Mouse (Mus musculus): ENCODE measurements around the gene Gm11492. TPM values are rescaled to one million over a fixed set of nuclear protein-coding genes. Genes with fewer than 3 reads are reported as not detected.

Gm11492 gene
- not detected in 2 replicates for polyA plus RNA-seq (2014; fragmentation: Nextera tagmentation; extraction: Ambion mirVana)

- WGBS: 81% methylated on average over 3 of the region's 3 CpGs
- Histone ChIP-seq H3K4me2 (ENCODE audit: low read depth, severe bottlenecking) (no peak within 1 kb of the TSS), H3K27ac (replicated peaks; ENCODE audit: low read depth, low read length) (no peak within 1 kb of the TSS), H3K4me3 (ENCODE audit: low read depth, low read length) (no peak within 1 kb of the TSS), H3K36me3 (ENCODE audit: control insufficient read depth, insufficient read depth, low read length) (no peaks in the 10 kb centered on the region), H3K9me3 (ENCODE audit: control insufficient read depth, low read length) (no peaks in the 10 kb centered on the region), H3K9ac (ENCODE audit: low read length) (no peak within 1 kb of the TSS), H3K27me3 (ENCODE audit: control insufficient read depth, insufficient read depth, low read length) (no peaks in the 10 kb centered on the region), H3K4me1 (ENCODE audit: control insufficient read depth, insufficient read depth, low read length) (no peaks in the 10 kb centered on the region)
- DNase-seq (ENCODE audit: low spot score) (no peak), ATAC-seq (ENCODE audit: insufficient number of reproducible peaks, low FRiP score, low TSS enrichment, low read depth) (no peak)
These were observed at the start of gene Gm11492 for GRCm38 (mm10) chr11:87566501-87566900. TSS of gene Gm11492 (plus strand) at chr11:87566653.

GRCm38 (mm10) chr11:87519260-87519659, 47.2 kb upstream of the Gm11492 start:
- DNase-seq (ENCODE audit: low spot score): peak; percentile 34
- Histone ChIP-seq H3K9ac (ENCODE audit: low read length) (no peak overlapping the region), H3K4me2 (ENCODE audit: low read depth, severe bottlenecking) (no peak overlapping the region), H3K27me3 (ENCODE audit: control insufficient read depth, insufficient read depth, low read length) (no peaks in the 10 kb centered on the region), H3K27ac (replicated peaks; ENCODE audit: low read depth, low read length) (no peak overlapping the region), H3K4me1 (ENCODE audit: control insufficient read depth, insufficient read depth, low read length) (no peaks in the 10 kb centered on the region), H3K36me3 (ENCODE audit: control insufficient read depth, insufficient read depth, low read length) (no peaks in the 10 kb centered on the region), H3K9me3 (ENCODE audit: control insufficient read depth, low read length) (no peaks in the 10 kb centered on the region), H3K4me3 (ENCODE audit: low read depth, low read length) (no peak overlapping the region)
- ATAC-seq (ENCODE audit: insufficient number of reproducible peaks, low FRiP score, low TSS enrichment, low read depth): no peak
- WGBS: 10% methylated on average over 2 of the region's 2 CpGs

- Histone ChIP-seq H3K27me3 (ENCODE audit: control insufficient read depth, insufficient read depth, low read length) (no peaks in the 10 kb centered on the region), H3K4me3 (ENCODE audit: low read depth, low read length) (no peak overlapping the region), H3K36me3 (ENCODE audit: control insufficient read depth, insufficient read depth, low read length) (no peaks in the 10 kb centered on the region), H3K4me1 (ENCODE audit: control insufficient read depth, insufficient read depth, low read length) (no peaks in the 10 kb centered on the region), H3K27ac (replicated peaks; ENCODE audit: low read depth, low read length) (no peak overlapping the region), H3K9me3 (ENCODE audit: control insufficient read depth, low read length) (no peaks in the 10 kb centered on the region), H3K9ac (ENCODE audit: low read length) (no peak overlapping the region), H3K4me2 (ENCODE audit: low read depth, severe bottlenecking) (no peak overlapping the region)
- no peak for DNase-seq (ENCODE audit: low spot score)
- ATAC-seq (ENCODE audit: insufficient number of reproducible peaks, low FRiP score, low TSS enrichment, low read depth): no peak
- 77% methylated on average over 5 of the region's 5 CpGs for WGBS
These were observed 43.0 kb upstream of the Gm11492 start for GRCm38 (mm10) chr11:87523466-87523865.

GRCm38 (mm10) chr11:87523967-87524366, 42.5 kb upstream of the Gm11492 start:
- H3K9ac ChIP-seq (ENCODE audit: low read length): no peak overlapping the region

GRCm38 (mm10) chr11:87524780-87525179, 41.7 kb upstream of the Gm11492 start:
- Histone ChIP-seq H3K4me3 (ENCODE audit: low read depth, low read length) (no peak overlapping the region), H3K36me3 (ENCODE audit: control insufficient read depth, insufficient read depth, low read length) (no peaks in the 10 kb centered on the region), H3K4me1 (ENCODE audit: control insufficient read depth, insufficient read depth, low read length) (no peaks in the 10 kb centered on the region), H3K4me2 (ENCODE audit: low read depth, severe bottlenecking) (no peak overlapping the region), H3K27ac (replicated peaks; ENCODE audit: low read depth, low read length) (no peak overlapping the region), H3K9me3 (ENCODE audit: control insufficient read depth, low read length) (no peaks in the 10 kb centered on the region), H3K9ac (ENCODE audit: low read length) (no peak overlapping the region), H3K27me3 (ENCODE audit: control insufficient read depth, insufficient read depth, low read length) (no peaks in the 10 kb centered on the region)
- ATAC-seq (ENCODE audit: insufficient number of reproducible peaks, low FRiP score, low TSS enrichment, low read depth) (no peak), DNase-seq (ENCODE audit: low spot score) (no peak)

More at GRCm38 (mm10) chr11:87523967-87524366, 42.5 kb upstream of the Gm11492 start:
- DNase-seq (ENCODE audit: low spot score): no peak
- Histone ChIP-seq H3K27ac (replicated peaks; ENCODE audit: low read depth, low read length) (no peak overlapping the region), H3K4me2 (ENCODE audit: low read depth, severe bottlenecking) (no peak overlapping the region), H3K27me3 (ENCODE audit: control insufficient read depth, insufficient read depth, low read length) (no peaks in the 10 kb centered on the region), H3K4me3 (ENCODE audit: low read depth, low read length) (no peak overlapping the region), H3K9me3 (ENCODE audit: control insufficient read depth, low read length) (no peaks in the 10 kb centered on the region), H3K4me1 (ENCODE audit: control insufficient read depth, insufficient read depth, low read length) (no peaks in the 10 kb centered on the region), H3K36me3 (ENCODE audit: control insufficient read depth, insufficient read depth, low read length) (no peaks in the 10 kb centered on the region)
- ATAC-seq (ENCODE audit: insufficient number of reproducible peaks, low FRiP score, low TSS enrichment, low read depth): no peak

GRCm38 (mm10) chr11:87527364-87527763, 39.1 kb upstream of the Gm11492 start:
- Histone ChIP-seq H3K27ac (replicated peaks; ENCODE audit: low read depth, low read length) (no peak overlapping the region), H3K27me3 (ENCODE audit: control insufficient read depth, insufficient read depth, low read length) (no peaks in the 10 kb centered on the region), H3K4me3 (ENCODE audit: low read depth, low read length) (no peak overlapping the region), H3K9me3 (ENCODE audit: control insufficient read depth, low read length) (no peaks in the 10 kb centered on the region), H3K4me1 (ENCODE audit: control insufficient read depth, insufficient read depth, low read length) (no peaks in the 10 kb centered on the region), H3K9ac (ENCODE audit: low read length) (no peak overlapping the region), H3K36me3 (ENCODE audit: control insufficient read depth, insufficient read depth, low read length) (no peaks in the 10 kb centered on the region), H3K4me2 (ENCODE audit: low read depth, severe bottlenecking) (no peak overlapping the region)
- WGBS: 61% methylated on average over 3 of the region's 3 CpGs
- ATAC-seq (ENCODE audit: insufficient number of reproducible peaks, low FRiP score, low TSS enrichment, low read depth) (no peak), DNase-seq (ENCODE audit: low spot score) (no peak)

GRCm38 (mm10) chr11:87527990-87528389, 38.5 kb upstream of the Gm11492 start:
- no peaks in the 10 kb centered on the region for H3K36me3 ChIP-seq (ENCODE audit: control insufficient read depth, insufficient read depth, low read length)
- DNase-seq (ENCODE audit: low spot score) (peak; percentile 28), ATAC-seq (ENCODE audit: insufficient number of reproducible peaks, low FRiP score, low TSS enrichment, low read depth) (no peak)
- H3K4me1 ChIP-seq (ENCODE audit: control insufficient read depth, insufficient read depth, low read length): no peaks in the 10 kb centered on the region
- no peak overlapping the region for H3K4me2 ChIP-seq (ENCODE audit: low read depth, severe bottlenecking)
- H3K9me3 ChIP-seq (ENCODE audit: control insufficient read depth, low read length): no peaks in the 10 kb centered on the region
- H3K4me3 ChIP-seq (ENCODE audit: low read depth, low read length): no peak overlapping the region
- no peak overlapping the region for H3K27ac ChIP-seq (replicated peaks; ENCODE audit: low read depth, low read length)
- WGBS: 40% methylated on average over 4 of the region's 4 CpGs
- no peak overlapping the region for H3K9ac ChIP-seq (ENCODE audit: low read length)
- no peaks in the 10 kb centered on the region for H3K27me3 ChIP-seq (ENCODE audit: control insufficient read depth, insufficient read depth, low read length)

GRCm38 (mm10) chr11:87531695-87532094, 34.8 kb upstream of the Gm11492 start:
- Histone ChIP-seq H3K9ac (ENCODE audit: low read length) (no peak overlapping the region), H3K4me1 (ENCODE audit: control insufficient read depth, insufficient read depth, low read length) (no peaks in the 10 kb centered on the region), H3K27me3 (ENCODE audit: control insufficient read depth, insufficient read depth, low read length) (no peaks in the 10 kb centered on the region), H3K36me3 (ENCODE audit: control insufficient read depth, insufficient read depth, low read length) (no peaks in the 10 kb centered on the region), H3K4me3 (ENCODE audit: low read depth, low read length) (no peak overlapping the region), H3K4me2 (ENCODE audit: low read depth, severe bottlenecking) (no peak overlapping the region), H3K27ac (replicated peaks; ENCODE audit: low read depth, low read length) (no peak overlapping the region), H3K9me3 (ENCODE audit: control insufficient read depth, low read length) (no peaks in the 10 kb centered on the region)
- no peak for DNase-seq (ENCODE audit: low spot score)
- WGBS: 48% methylated on average over 6 of the region's 6 CpGs
- ATAC-seq (ENCODE audit: insufficient number of reproducible peaks, low FRiP score, low TSS enrichment, low read depth): no peak

- H3K27me3 ChIP-seq (ENCODE audit: control insufficient read depth, insufficient read depth, low read length): no peaks in the 10 kb centered on the region
- H3K4me1 ChIP-seq (ENCODE audit: control insufficient read depth, insufficient read depth, low read length): no peaks in the 10 kb centered on the region
- no peak overlapping the region for H3K4me3 ChIP-seq (ENCODE audit: low read depth, low read length)
- no peak overlapping the region for H3K4me2 ChIP-seq (ENCODE audit: low read depth, severe bottlenecking)
- no peaks in the 10 kb centered on the region for H3K36me3 ChIP-seq (ENCODE audit: control insufficient read depth, insufficient read depth, low read length)
- no peaks in the 10 kb centered on the region for H3K9me3 ChIP-seq (ENCODE audit: control insufficient read depth, low read length)
- no peak overlapping the region for H3K27ac ChIP-seq (replicated peaks; ENCODE audit: low read depth, low read length)
- DNase-seq (ENCODE audit: low spot score) (peak; percentile 24), ATAC-seq (ENCODE audit: insufficient number of reproducible peaks, low FRiP score, low TSS enrichment, low read depth) (no peak)
- H3K9ac ChIP-seq (ENCODE audit: low read length): no peak overlapping the region
- WGBS: 31% methylated on average over 8 of the region's 8 CpGs
These were observed 24.2 kb upstream of the Gm11492 start for GRCm38 (mm10) chr11:87542285-87542684.
